Mouse (Mus musculus) G1E (cell line): ENCODE measurements around the gene Htt.

Experiments
- CTCF ChIP-seq: IDR thresholded peaks from 2 replicates; pipeline ENCODE4 v1.5.1; 2012; ENCODE audit warnings: low read depth, low read length, inconsistent platforms, mixed read lengths
- GATA1 ChIP-seq: IDR thresholded peaks from 2 replicates; pipeline ENCODE4 v1.6.1; 2012; ENCODE audit warnings: borderline replicate concordance, low read length, inconsistent platforms, mixed read lengths
- GATA2 ChIP-seq: IDR thresholded peaks from 2 replicates; pipeline ENCODE4 v1.6.1; 2012; ENCODE audit warnings: low read depth, low read length, inconsistent platforms, borderline replicate concordance
- POLR2AphosphoS5 ChIP-seq: IDR thresholded peaks from 2 replicates; pipeline ENCODE4 v1.6.1; 2012; ENCODE audit warnings: low read depth, low read length, inconsistent platforms; ENCODE audit not compliant: insufficient replicate concordance
- TAL1 ChIP-seq: conservative IDR thresholded peaks from 2 replicates; pipeline ENCODE4 v1.6.1; 2012; ENCODE audit warnings: low read depth, low read length, inconsistent platforms, mixed read lengths

GRCm38 (mm10) chr5:34956151-34956550, 194.6 kb downstream of the Htt start:
- TF ChIP-seq CTCF (no peak), TAL1 (no peak), GATA2 (no peak), GATA1 (no peak), POLR2AphosphoS5 (no peak)
